17 mouse cellular contexts compared by ENCODE assay signal in the genomic region with DNA sequence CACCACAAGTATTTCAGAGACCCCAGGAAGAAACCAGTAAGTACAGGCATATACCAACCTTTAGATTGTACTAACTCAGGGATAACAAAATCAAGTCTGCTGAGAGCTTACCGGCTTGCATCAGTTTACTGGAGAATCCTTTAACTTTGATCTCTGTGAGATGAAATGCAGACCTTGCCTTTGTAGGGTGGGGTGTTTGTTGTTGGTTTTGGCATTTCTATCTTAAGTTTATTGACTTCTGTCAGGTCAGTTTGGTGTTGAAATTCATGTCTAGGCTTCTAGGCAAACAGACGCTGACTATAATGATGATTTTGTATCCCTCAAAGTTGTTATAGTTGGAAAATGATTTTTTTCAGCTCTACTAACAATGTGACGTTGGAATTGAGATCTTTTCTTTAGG. TPM values are rescaled to one million over a fixed set of nuclear protein-coding genes. Genes with fewer than 3 reads are reported as not detected.
DNase-seq lines count a peak whose midpoint lies in the region; TF ChIP-seq lines count a peak whose summit lies in the region.
"Had no signal": no experiment of that assay in that cellular context is flagged by ENCODE, and none has a peak within 500 bp of the region (broad histone marks: within the 10 kb centered on the region; RNA-seq: fewer than 3 reads in every experiment).

No protein-coding gene starts in this region.

- TF ChIP-seq POLR2A in liver, adult 2 months (IDR thresholded peaks at IDR 0.05; ENCODE audit: extremely low read depth, insufficient read depth, low read length): no peak

- peak overlapping the region; percentile 54 for H3K4me3 ChIP-seq in liver, adult 2 months (ENCODE audit: insufficient read depth, low read depth, low read length)

- H3K27ac ChIP-seq in liver, adult 2 months (replicated peaks; ENCODE audit: insufficient read depth, low read depth, low read length): peak overlapping the region; percentile 60

- H3K4me1 ChIP-seq in liver, adult 2 months (ENCODE audit: control insufficient read depth, insufficient read depth, low read length): peaks cover 10% of the 10 kb centered on the region; the same call in 1 of the 2 replicates

- peaks cover 17% of the 10 kb centered on the region for H3K36me3 ChIP-seq in liver, adult 2 months (ENCODE audit: control insufficient read depth, insufficient read depth, low read length)
- H3K36me3 ChIP-seq: G1E had no signal

- TF ChIP-seq CTCF in liver, adult 2 months (IDR thresholded peaks at IDR 0.05; ENCODE audit: low read depth, low read length): no peak

- H3K27me3 ChIP-seq in liver, adult 2 months (ENCODE audit: control insufficient read depth, insufficient read depth, low read length): no peaks in the 10 kb centered on the region
- H3K27me3 ChIP-seq: CH12.LX, Patski had no signal

- peak; percentile 96 for DNase-seq in liver, adult 2 months (ENCODE audit: extremely low read depth, low read depth, low spot score)
- no peak for DNase-seq in liver
- DNase-seq: adrenal gland, adult 2 months; adrenal gland, adult 8-10 months; adrenal gland, postnatal 10 days; adrenal gland, postnatal 14 days; adrenal gland, postnatal 25 days; adrenal gland, postnatal 36 days; B cell, adult 2 months; cerebellum, adult 11 months; cerebellum, adult 11-12 months; cerebellum, adult 18-20 months; cerebellum, adult 2 months had no signal

- 0 out of 2 replicates have a peak overlapping the region, but pooled peaks have one; percentile 42 for H3K9ac ChIP-seq in liver, adult 2 months (ENCODE audit: low read depth, low read length)

- H3K79me2 ChIP-seq in liver, adult 2 months (ENCODE audit: control insufficient read depth, insufficient read depth, low read length): peaks cover 14% of the 10 kb centered on the region; the same call in 1 of the 2 replicates

- WGBS in liver, adult 2 months: 22% methylated on average over 3 of the region's 3 CpGs

RNA-seq across cellular contexts. Expression of gene Rmdn2, which starts 12.2 kb away (rescaled TPM):
- 45.8 and 82.7 TPM in 2 replicates for total RNA-seq in liver, adult 2 months (2014; rRNA removed)
- polyA plus RNA-seq in liver, adult 2 months (2012; rRNA removed): 14.1 and 17.6 TPM in 2 replicates
- total RNA-seq: MEL had no signal
